Mouse (Mus musculus): ENCODE measurements at regions not wholly inside any gene's neighbourhood (a gene's known extent, or its start where the extent isn't known, plus 50 kb on each side); places are given as distances from the start of the nearest gene placed in this dataset.
"Not testable (repeated sequence)": the region's sequence is repeated elsewhere in the genome, so short reads cannot be mapped to it uniquely, and the experiment has no call there.

DNA sequence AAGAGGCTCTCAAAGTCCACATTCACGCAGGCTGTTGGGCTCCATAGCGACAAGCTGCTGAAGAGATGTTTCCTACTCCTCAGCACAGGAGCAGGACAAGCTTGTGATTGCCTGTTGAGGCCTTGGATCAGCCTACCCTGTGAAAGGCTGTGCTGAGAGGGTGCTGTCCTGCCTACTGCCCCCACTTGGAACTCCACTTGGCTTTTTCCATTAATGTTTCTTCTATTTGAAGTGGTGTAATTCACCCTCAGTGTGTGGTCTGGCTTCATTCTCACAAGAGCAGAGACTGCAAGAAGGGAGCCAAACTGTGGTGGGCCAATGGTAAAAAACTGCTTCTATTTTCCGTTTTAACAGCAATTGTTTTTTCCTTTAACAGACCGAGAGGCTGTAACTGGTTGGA lies 116.4 kb upstream of the Meox2 start:
- H3K4me3 ChIP-seq (ENCODE audit: low read depth, low read length) = no peak overlapping the region
- no peaks in the 10 kb centered on the region for H3K9me3 ChIP-seq (ENCODE audit: low read length)
- no peak for DNase-seq
- no peak overlapping the region for H3K9ac ChIP-seq (replicated peaks)
- no peaks in the 10 kb centered on the region for H3K36me3 ChIP-seq (replicated peaks; ENCODE audit: insufficient read depth, low read length)
- no peak for ATAC-seq
- no peak overlapping the region for H3K4me2 ChIP-seq (ENCODE audit: low read depth, low read length)
- H3K4me1 ChIP-seq (ENCODE audit: insufficient read depth) = no peaks in the 10 kb centered on the region
- TF ChIP-seq CTCF (IDR thresholded peaks at IDR 0.05; ENCODE audit: low read depth) (no peak), EP300 (IDR thresholded peaks at IDR 0.05; ENCODE audit: low read depth) (no peak)
- H3K27ac ChIP-seq (ENCODE audit: low read depth) = no peak overlapping the region
- no peaks in the 10 kb centered on the region for H3K27me3 ChIP-seq (ENCODE audit: insufficient read depth, low read length)
- 71% methylated on average over 4 of the region's 4 CpGs for WGBS (ENCODE audit: insufficient replicate concordance)

DNA sequence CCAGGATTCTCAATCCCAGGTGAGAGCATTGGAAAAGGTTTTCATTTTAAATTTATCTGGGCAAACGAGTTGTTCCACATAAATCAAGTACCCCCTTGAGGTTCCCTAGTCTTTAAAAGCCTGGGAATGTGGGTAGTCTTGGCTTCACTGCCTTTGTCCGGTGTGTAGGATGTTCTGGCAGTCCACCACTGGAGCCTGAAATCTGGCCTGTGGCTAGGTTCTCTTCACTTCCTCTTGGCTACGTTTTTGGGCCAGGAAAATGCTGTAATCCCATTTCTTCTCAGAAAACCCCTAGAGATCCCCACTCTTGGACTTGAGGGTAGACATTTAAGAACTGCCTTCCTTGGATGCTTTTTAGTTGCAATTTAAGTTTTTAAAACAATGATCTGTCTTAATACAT lies 106.9 kb upstream of the Meox2 start:
- ATAC-seq = no peak
- no peak for DNase-seq
- Histone ChIP-seq H3K4me2 (ENCODE audit: low read depth, low read length) (no peak overlapping the region), H3K9ac (replicated peaks) (no peak overlapping the region), H3K4me3 (ENCODE audit: low read depth, low read length) (no peak overlapping the region), H3K27me3 (ENCODE audit: insufficient read depth, low read length) (no peaks in the 10 kb centered on the region), H3K9me3 (ENCODE audit: low read length) (no peaks in the 10 kb centered on the region), H3K4me1 (ENCODE audit: insufficient read depth) (no peaks in the 10 kb centered on the region), H3K27ac (ENCODE audit: low read depth) (no peak overlapping the region), H3K36me3 (replicated peaks; ENCODE audit: insufficient read depth, low read length) (no peaks in the 10 kb centered on the region)
- WGBS (ENCODE audit: insufficient replicate concordance) = 55% methylated on average over 3 of the region's 3 CpGs
- TF ChIP-seq CTCF (IDR thresholded peaks at IDR 0.05; ENCODE audit: low read depth) (no peak), EP300 (IDR thresholded peaks at IDR 0.05; ENCODE audit: low read depth) (no peak)

DNA sequence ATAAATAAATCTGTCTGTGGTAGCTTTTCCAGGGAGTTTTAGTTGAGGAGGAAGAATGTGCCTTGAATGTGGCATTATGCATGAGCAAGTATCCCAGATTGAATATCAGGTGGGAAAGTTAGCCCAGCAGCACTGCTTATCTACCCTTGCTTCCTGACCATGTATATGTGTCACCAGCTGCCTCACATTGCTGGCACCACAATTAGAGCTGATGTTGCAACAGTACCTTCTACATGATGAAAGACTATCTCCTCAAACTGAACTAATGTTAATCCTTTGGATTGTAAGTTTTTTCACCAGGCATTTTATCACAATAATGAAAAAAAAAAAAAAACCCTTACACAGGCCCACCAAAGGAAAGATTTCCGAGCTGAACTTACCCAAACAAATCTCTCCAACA lies 103.1 kb upstream of the Meox2 start:
- ATAC-seq (no peak), DNase-seq (no peak)
- no peak overlapping the region for H3K9ac ChIP-seq (replicated peaks)
- TF ChIP-seq EP300 (IDR thresholded peaks at IDR 0.05; ENCODE audit: low read depth) (no peak), CTCF (IDR thresholded peaks at IDR 0.05; ENCODE audit: low read depth) (no peak)
- no peak overlapping the region for H3K27ac ChIP-seq (ENCODE audit: low read depth)
- no peaks in the 10 kb centered on the region for H3K9me3 ChIP-seq (ENCODE audit: low read length)
- H3K36me3 ChIP-seq (replicated peaks; ENCODE audit: insufficient read depth, low read length) = no peaks in the 10 kb centered on the region
- H3K4me1 ChIP-seq (ENCODE audit: insufficient read depth) = no peaks in the 10 kb centered on the region
- 71% methylated on average over 1 of the region's 1 CpGs for WGBS (ENCODE audit: insufficient replicate concordance)
- H3K4me3 ChIP-seq (ENCODE audit: low read depth, low read length) = no peak overlapping the region
- H3K4me2 ChIP-seq (ENCODE audit: low read depth, low read length) = no peak overlapping the region
- no peaks in the 10 kb centered on the region for H3K27me3 ChIP-seq (ENCODE audit: insufficient read depth, low read length)

DNA sequence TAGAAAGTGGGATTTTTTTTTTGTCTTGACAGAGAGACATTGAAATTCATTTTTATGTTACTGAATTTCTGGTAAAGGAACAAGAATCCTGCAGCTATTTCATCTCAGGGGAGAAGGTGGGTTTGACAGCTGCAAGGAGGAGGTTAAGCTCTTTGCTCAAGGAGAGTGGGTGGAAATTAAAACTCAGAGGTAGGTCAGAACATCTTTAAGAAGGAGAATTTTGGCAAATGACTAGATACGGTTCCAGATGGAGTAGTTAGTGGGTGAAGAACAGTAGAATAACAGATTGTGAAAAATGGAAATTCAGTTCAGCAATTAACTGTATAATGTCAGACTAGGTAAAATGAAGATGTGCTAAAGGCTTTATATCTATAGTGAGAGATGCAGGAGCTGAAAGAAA lies 98.0 kb upstream of the Meox2 start:
- Histone ChIP-seq H3K9me3 (ENCODE audit: low read length) (no peaks in the 10 kb centered on the region), H3K9ac (replicated peaks) (no peak overlapping the region), H3K27me3 (ENCODE audit: insufficient read depth, low read length) (no peaks in the 10 kb centered on the region), H3K4me1 (ENCODE audit: insufficient read depth) (no peaks in the 10 kb centered on the region), H3K27ac (ENCODE audit: low read depth) (no peak overlapping the region), H3K36me3 (replicated peaks; ENCODE audit: insufficient read depth, low read length) (no peaks in the 10 kb centered on the region), H3K4me2 (ENCODE audit: low read depth, low read length) (no peak overlapping the region), H3K4me3 (ENCODE audit: low read depth, low read length) (no peak overlapping the region)
- ATAC-seq = no peak
- WGBS (ENCODE audit: insufficient replicate concordance) = 80% methylated on average over 1 of the region's 1 CpGs
- DNase-seq = no peak
- TF ChIP-seq EP300 (IDR thresholded peaks at IDR 0.05; ENCODE audit: low read depth) = no peak
- TF ChIP-seq CTCF (IDR thresholded peaks at IDR 0.05; ENCODE audit: low read depth) = no peak

DNA sequence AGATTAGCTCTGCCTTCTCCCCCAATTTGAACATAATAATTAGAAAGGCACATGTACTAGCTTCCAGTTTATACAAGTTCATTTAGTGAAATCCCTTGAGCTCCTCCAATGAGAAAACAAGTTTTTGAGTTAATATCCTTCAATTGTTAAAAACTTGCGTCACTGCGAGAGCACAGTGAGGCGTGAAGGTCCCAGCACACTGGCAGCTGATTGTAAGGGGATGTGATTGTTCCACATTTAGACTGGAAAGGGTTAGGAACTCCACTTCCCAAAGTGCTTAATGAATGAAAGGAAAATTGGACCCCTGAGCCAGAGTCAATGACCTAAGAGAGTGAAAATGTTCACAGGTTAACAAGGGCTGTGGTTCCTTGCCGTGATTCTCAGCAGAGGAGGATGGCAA lies 93.9 kb upstream of the Meox2 start:
- TF ChIP-seq EP300 (IDR thresholded peaks at IDR 0.05; ENCODE audit: low read depth) = no peak
- no peak for ATAC-seq
- Histone ChIP-seq H3K36me3 (replicated peaks; ENCODE audit: insufficient read depth, low read length) (no peaks in the 10 kb centered on the region), H3K27ac (ENCODE audit: low read depth) (no peak overlapping the region), H3K4me1 (ENCODE audit: insufficient read depth) (no peaks in the 10 kb centered on the region), H3K4me2 (ENCODE audit: low read depth, low read length) (no peak overlapping the region), H3K9me3 (ENCODE audit: low read length) (no peaks in the 10 kb centered on the region), H3K27me3 (ENCODE audit: insufficient read depth, low read length) (no peaks in the 10 kb centered on the region), H3K9ac (replicated peaks) (no peak overlapping the region), H3K4me3 (ENCODE audit: low read depth, low read length) (no peak overlapping the region)
- no peak for DNase-seq
- 79% methylated on average over 4 of the region's 4 CpGs for WGBS (ENCODE audit: insufficient replicate concordance)

DNA sequence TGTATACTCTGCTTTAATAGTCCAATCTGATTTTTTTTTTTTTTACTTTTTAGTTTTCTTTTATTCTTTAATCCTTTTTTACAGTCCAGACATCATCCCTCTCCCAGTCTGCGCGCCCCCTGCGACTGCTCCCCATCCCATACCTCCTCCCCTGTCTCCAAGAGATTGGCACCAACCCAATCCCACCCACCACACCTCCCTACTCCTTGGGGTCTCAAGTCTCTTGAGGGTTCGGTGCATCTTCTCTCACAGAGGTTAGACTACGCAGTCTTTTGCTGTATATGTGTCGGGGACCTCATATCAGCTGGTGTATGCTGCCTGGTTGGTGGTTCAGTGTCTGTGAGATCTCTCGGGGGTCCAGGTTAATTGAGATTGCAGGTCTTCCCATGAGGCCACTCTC lies 93.4 kb upstream of the Meox2 start:
- not testable (repeated sequence) for ATAC-seq; H3K9ac ChIP-seq (replicated peaks); H3K27me3 ChIP-seq (ENCODE audit: insufficient read depth, low read length); H3K4me2 ChIP-seq (ENCODE audit: low read depth, low read length); H3K27ac ChIP-seq (ENCODE audit: low read depth); DNase-seq; H3K9me3 ChIP-seq (ENCODE audit: low read length); H3K4me3 ChIP-seq (ENCODE audit: low read depth, low read length); H3K4me1 ChIP-seq (ENCODE audit: insufficient read depth); H3K36me3 ChIP-seq (replicated peaks; ENCODE audit: insufficient read depth, low read length)
- WGBS (ENCODE audit: insufficient replicate concordance) = 76% methylated on average over 7 of the region's 7 CpGs

DNA sequence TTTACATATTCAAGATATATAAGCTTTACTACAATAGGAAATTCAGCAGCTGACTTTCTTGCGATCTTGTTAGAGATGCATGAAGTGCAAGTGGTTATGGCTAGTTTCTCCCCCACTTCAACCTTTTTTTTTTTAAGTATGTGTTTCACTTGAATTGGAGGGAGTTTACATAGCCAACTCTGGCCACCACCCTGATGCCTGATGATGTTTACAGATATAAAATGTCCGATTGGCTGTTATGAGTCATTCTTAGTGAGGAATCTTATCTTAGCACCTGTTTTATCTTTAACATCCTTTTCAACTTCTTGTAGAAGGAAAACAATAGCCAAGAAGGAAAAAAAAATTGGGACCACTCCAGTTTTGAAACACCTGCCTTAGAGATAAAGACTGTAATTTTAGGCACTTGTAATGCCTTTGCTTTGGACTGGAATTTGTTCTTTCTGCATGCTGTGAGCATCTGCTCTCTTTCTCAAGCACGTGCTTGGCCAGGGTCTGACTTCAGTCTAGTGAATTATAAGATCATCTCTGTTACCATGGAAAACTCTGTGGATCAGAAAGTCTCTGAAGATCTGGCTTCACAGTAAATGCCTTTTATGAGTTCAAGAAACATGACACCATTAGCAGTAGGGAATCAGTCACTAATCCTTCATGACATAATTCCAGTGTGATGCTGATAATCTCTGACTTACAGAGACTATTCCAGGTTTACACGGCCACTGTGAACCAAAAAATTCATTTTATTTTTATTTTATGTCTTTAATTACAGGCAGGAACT lies 92.7 kb upstream of the Meox2 start:
- Histone ChIP-seq H3K36me3 (replicated peaks; ENCODE audit: insufficient read depth, low read length) (no peaks in the 10 kb centered on the region), H3K4me3 (ENCODE audit: low read depth, low read length) (no peak overlapping the region), H3K27me3 (ENCODE audit: insufficient read depth, low read length) (no peaks in the 10 kb centered on the region), H3K9me3 (ENCODE audit: low read length) (no peaks in the 10 kb centered on the region), H3K27ac (ENCODE audit: low read depth) (no peak overlapping the region), H3K9ac (replicated peaks) (no peak overlapping the region), H3K4me1 (ENCODE audit: insufficient read depth) (no peaks in the 10 kb centered on the region), H3K4me2 (ENCODE audit: low read depth, low read length) (no peak overlapping the region)
- TF ChIP-seq CTCF (IDR thresholded peaks at IDR 0.05; ENCODE audit: low read depth) = no peak
- TF ChIP-seq EP300 (IDR thresholded peaks at IDR 0.05; ENCODE audit: low read depth) = no peak
- ATAC-seq = no peak
- WGBS (ENCODE audit: insufficient replicate concordance) = 61% methylated on average over 4 of the region's 4 CpGs
- no peak for DNase-seq

Data from liver, postnatal 0 days (tissue).